Mouse (Mus musculus): ENCODE results near the gene Jph4. TPM values are rescaled to one million over a fixed set of nuclear protein-coding genes. Genes with fewer than 3 reads are reported as not detected.

Jph4 gene
- polyA plus RNA-seq, 1 experiment from 2014 or later: 0.15 TPM

DNA sequence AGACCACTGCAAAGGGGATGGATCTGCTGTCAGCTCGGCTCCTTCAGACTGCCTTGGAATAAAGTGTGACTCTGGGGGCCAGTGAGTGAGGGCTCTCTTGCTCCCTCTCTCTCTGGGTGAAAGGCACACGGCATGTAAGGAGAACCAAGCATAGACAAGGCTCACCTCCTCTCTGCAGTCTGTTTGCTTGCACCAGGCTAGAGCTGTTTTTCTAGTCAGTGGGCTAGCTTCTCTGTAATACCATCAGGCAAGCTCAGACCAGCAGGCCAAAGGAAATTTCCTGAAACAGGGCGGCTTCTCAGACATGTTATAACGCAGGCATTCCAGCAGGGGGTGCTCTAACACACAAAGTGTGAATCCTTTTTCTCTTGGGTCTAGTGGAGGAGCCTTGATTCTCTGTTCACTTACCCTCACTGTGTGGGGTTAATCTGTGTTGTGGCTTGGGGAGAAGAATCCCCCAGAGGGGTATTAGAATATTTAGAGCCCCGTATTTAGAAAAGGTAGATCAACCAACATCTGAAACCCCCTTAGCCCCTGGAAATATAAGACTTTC, 31.7 kb upstream of the Jph4 start:
- Histone ChIP-seq H3K9ac (no peak overlapping the region), H3K4me1 (peaks cover 37% of the 10 kb centered on the region), H3K9me3 (replicated peaks) (no peaks in the 10 kb centered on the region), H3K27me3 (replicated peaks) (no peaks in the 10 kb centered on the region; the same call in 1 of the 2 replicates), H3K27ac (no peak overlapping the region), H3K36me3 (no peaks in the 10 kb centered on the region), H3K4me2 (no peak overlapping the region), H3K4me3 (no peak overlapping the region)
- 25% methylated on average over 5 of the region's 5 CpGs for WGBS (ENCODE audit: insufficient replicate concordance)
- no peak for ATAC-seq

- no peak for ATAC-seq
- no peak overlapping the region for H3K4me3 ChIP-seq
- no peak overlapping the region for H3K9ac ChIP-seq
- no peaks in the 10 kb centered on the region for H3K36me3 ChIP-seq
- no peak overlapping the region for H3K4me2 ChIP-seq
- no peaks in the 10 kb centered on the region; the same call in 1 of the 2 replicates for H3K27me3 ChIP-seq (replicated peaks)
- H3K27ac ChIP-seq: no peak overlapping the region
- 63% methylated on average over 12 of the region's 12 CpGs for WGBS (ENCODE audit: insufficient replicate concordance)
- H3K9me3 ChIP-seq (replicated peaks): no peaks in the 10 kb centered on the region
- peaks cover 37% of the 10 kb centered on the region for H3K4me1 ChIP-seq
Measured at GRCm38 (mm10) chr14:55146829-55147401, 30.2 kb upstream of the Jph4 start.

- Histone ChIP-seq H3K4me2 (no peak overlapping the region), H3K36me3 (no peaks in the 10 kb centered on the region), H3K27me3 (replicated peaks) (no peaks in the 10 kb centered on the region; the same call in 1 of the 2 replicates), H3K9ac (no peak overlapping the region), H3K4me1 (peaks cover 37% of the 10 kb centered on the region), H3K9me3 (replicated peaks) (no peaks in the 10 kb centered on the region), H3K4me3 (no peak overlapping the region), H3K27ac (no peak overlapping the region)
- no peak for ATAC-seq
- 65% methylated on average over 1 of the region's 1 CpGs for WGBS (ENCODE audit: insufficient replicate concordance)
Measured at GRCm38 (mm10) chr14:55146324-55146723, 29.6 kb upstream of the Jph4 start.

GRCm38 (mm10) chr14:55139313-55139712, 22.6 kb upstream of the Jph4 start:
- no peak overlapping the region for H3K9ac ChIP-seq
- no peak overlapping the region for H3K4me3 ChIP-seq
- no peak overlapping the region for H3K4me2 ChIP-seq
- peaks cover 7% of the 10 kb centered on the region for H3K4me1 ChIP-seq
- no peak overlapping the region for H3K27ac ChIP-seq
- H3K36me3 ChIP-seq: no peaks in the 10 kb centered on the region
- ATAC-seq: no peak
- H3K9me3 ChIP-seq (replicated peaks): no peaks in the 10 kb centered on the region
- 43% methylated on average over 7 of the region's 7 CpGs for WGBS (ENCODE audit: insufficient replicate concordance)
- H3K27me3 ChIP-seq (replicated peaks): peaks cover 4% of the 10 kb centered on the region; the same call in 1 of the 2 replicates

GRCm38 (mm10) chr14:55135676-55136075, 18.9 kb upstream of the Jph4 start:
- no peak overlapping the region for H3K4me3 ChIP-seq
- no peak for ATAC-seq
- 67% methylated on average over 8 of the region's 8 CpGs for WGBS (ENCODE audit: insufficient replicate concordance)

GRCm38 (mm10) chr14:55126521-55126920, 9.8 kb upstream of the Jph4 start:
- no peaks in the 10 kb centered on the region for H3K4me1 ChIP-seq
- no peak overlapping the region for H3K4me3 ChIP-seq
- ATAC-seq: no peak
- no peaks in the 10 kb centered on the region for H3K9me3 ChIP-seq (replicated peaks)
- H3K4me2 ChIP-seq: no peak overlapping the region
- peaks cover 30% of the 10 kb centered on the region for H3K27me3 ChIP-seq (replicated peaks)
- H3K9ac ChIP-seq: no peak overlapping the region
- H3K27ac ChIP-seq: no peak overlapping the region
- WGBS (ENCODE audit: insufficient replicate concordance): 66% methylated on average over 7 of the region's 7 CpGs
- H3K36me3 ChIP-seq: no peaks in the 10 kb centered on the region

More at GRCm38 (mm10) chr14:55135676-55136075, 18.9 kb upstream of the Jph4 start:
- no peaks in the 10 kb centered on the region for H3K36me3 ChIP-seq
- no peaks in the 10 kb centered on the region for H3K4me1 ChIP-seq
- peaks cover 8% of the 10 kb centered on the region for H3K27me3 ChIP-seq (replicated peaks)
- no peaks in the 10 kb centered on the region for H3K9me3 ChIP-seq (replicated peaks)
- no peak overlapping the region for H3K27ac ChIP-seq
- no peak overlapping the region for H3K9ac ChIP-seq
- H3K4me2 ChIP-seq: no peak overlapping the region

DNA sequence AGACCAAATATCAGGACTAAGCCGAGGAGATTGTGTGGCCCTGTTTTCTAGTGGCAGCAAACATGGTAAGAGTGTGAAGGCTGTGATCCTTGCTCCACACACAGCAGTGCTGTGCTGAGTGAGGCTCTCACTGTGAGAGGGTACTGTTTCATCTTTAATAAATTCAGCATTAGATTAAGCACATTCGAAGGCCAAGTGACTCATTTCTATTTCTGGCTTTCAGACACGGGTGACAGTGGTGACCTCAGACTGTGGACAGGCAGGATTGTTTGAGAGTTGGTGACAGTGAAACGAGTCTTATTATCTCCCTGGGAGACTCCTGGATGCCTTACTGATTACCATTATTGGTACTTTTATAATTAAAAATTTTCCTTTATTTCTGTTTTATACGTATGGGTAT, 9.0 kb upstream of the Jph4 start:
- Histone ChIP-seq H3K27me3 (replicated peaks) (peaks cover 30% of the 10 kb centered on the region), H3K4me3 (no peak overlapping the region), H3K9ac (no peak overlapping the region), H3K9me3 (replicated peaks) (no peaks in the 10 kb centered on the region), H3K36me3 (no peaks in the 10 kb centered on the region), H3K4me1 (no peaks in the 10 kb centered on the region), H3K27ac (no peak overlapping the region), H3K4me2 (no peak overlapping the region)
- WGBS (ENCODE audit: insufficient replicate concordance): 60% methylated on average over 5 of the region's 5 CpGs
- ATAC-seq: no peak

DNA sequence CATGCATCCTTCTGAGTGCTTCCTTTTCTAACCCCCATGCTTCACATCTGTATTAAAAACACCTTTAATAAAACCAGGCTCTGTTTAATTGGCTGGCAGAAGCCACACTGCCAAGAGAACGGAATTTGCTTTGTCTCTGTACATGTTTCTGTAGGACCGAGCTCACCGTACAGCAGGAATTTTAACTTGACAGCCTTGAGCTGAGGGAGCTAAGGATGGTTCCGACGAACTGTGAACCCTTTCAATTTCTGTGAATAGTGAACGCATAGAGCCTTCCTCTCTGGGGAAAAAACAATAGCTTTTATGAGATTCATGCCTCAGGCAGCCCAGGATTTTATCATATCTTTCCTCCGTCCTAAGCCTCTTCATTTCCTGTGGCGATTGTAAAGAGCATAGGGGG, 5.6 kb upstream of the Jph4 start:
- no peaks in the 10 kb centered on the region for H3K9me3 ChIP-seq (replicated peaks)
- H3K4me1 ChIP-seq: no peaks in the 10 kb centered on the region
- no peak overlapping the region for H3K9ac ChIP-seq
- H3K27ac ChIP-seq: no peak overlapping the region
- ATAC-seq: no peak
- 39% methylated on average over 8 of the region's 8 CpGs for WGBS (ENCODE audit: insufficient replicate concordance)
- H3K4me2 ChIP-seq: peak overlapping the region; percentile 32
- no peaks in the 10 kb centered on the region for H3K36me3 ChIP-seq
- peaks cover 37% of the 10 kb centered on the region for H3K27me3 ChIP-seq (replicated peaks)
- H3K4me3 ChIP-seq: no peak overlapping the region

GRCm38 (mm10) chr14:55121947-55122346, 5.2 kb upstream of the Jph4 start:
- peak overlapping the region; percentile 32 for H3K4me2 ChIP-seq
- H3K9ac ChIP-seq: no peak overlapping the region
- no peak for ATAC-seq
- H3K27me3 ChIP-seq (replicated peaks): peaks cover 41% of the 10 kb centered on the region
- H3K4me1 ChIP-seq: no peaks in the 10 kb centered on the region
- no peaks in the 10 kb centered on the region for H3K36me3 ChIP-seq
- H3K9me3 ChIP-seq (replicated peaks): no peaks in the 10 kb centered on the region
- no peak overlapping the region for H3K27ac ChIP-seq
- WGBS (ENCODE audit: insufficient replicate concordance): 8% methylated on average over 5 of the region's 5 CpGs
- no peak overlapping the region for H3K4me3 ChIP-seq

- ATAC-seq: no peak
- peaks cover 11% of the 10 kb centered on the region; the same call in 1 of the 2 replicates for H3K4me1 ChIP-seq
- peaks cover 65% of the 10 kb centered on the region for H3K27me3 ChIP-seq (replicated peaks)
- H3K9ac ChIP-seq: no peak overlapping the region
- no peak overlapping the region for H3K27ac ChIP-seq
- no peaks in the 10 kb centered on the region for H3K9me3 ChIP-seq (replicated peaks)
- no peak overlapping the region for H3K4me3 ChIP-seq
- 47% methylated on average over 4 of the region's 4 CpGs for WGBS (ENCODE audit: insufficient replicate concordance)
- no peak overlapping the region for H3K4me2 ChIP-seq
- H3K36me3 ChIP-seq: no peaks in the 10 kb centered on the region
Measured at GRCm38 (mm10) chr14:55119421-55120134, 2.8 kb upstream of the Jph4 start.

- Histone ChIP-seq H3K9ac (no peak overlapping the region), H3K9me3 (replicated peaks) (no peaks in the 10 kb centered on the region), H3K4me1 (peaks cover 16% of the 10 kb centered on the region), H3K27me3 (replicated peaks) (peaks cover 66% of the 10 kb centered on the region), H3K36me3 (no peaks in the 10 kb centered on the region), H3K27ac (no peak overlapping the region), H3K4me3 (no peak overlapping the region), H3K4me2 (no peak overlapping the region)
- 72% methylated on average over 4 of the region's 4 CpGs for WGBS (ENCODE audit: insufficient replicate concordance)
- no peak for ATAC-seq
Measured at GRCm38 (mm10) chr14:55118852-55119251, 2.1 kb upstream of the Jph4 start.

GRCm38 (mm10) chr14:55115846-55116245, 889 bp downstream of the Jph4 start:
- no peak overlapping the region for H3K9ac ChIP-seq
- H3K4me2 ChIP-seq: peak overlapping the region; percentile 78
- peaks cover 19% of the 10 kb centered on the region for H3K4me1 ChIP-seq
- H3K27ac ChIP-seq: no peak overlapping the region
- peak overlapping the region; percentile 55 for H3K4me3 ChIP-seq
- H3K27me3 ChIP-seq (replicated peaks): peaks cover 76% of the 10 kb centered on the region
- no peaks in the 10 kb centered on the region for H3K9me3 ChIP-seq (replicated peaks)
- WGBS (ENCODE audit: insufficient replicate concordance): 8% methylated on average over 8 of the region's 8 CpGs
- H3K36me3 ChIP-seq: no peaks in the 10 kb centered on the region
- no peak for ATAC-seq

All from liver, embryonic 12.5 days (tissue).